Mouse (Mus musculus) urinary bladder, postnatal 10 days (tissue): ENCODE data around the gene Prelid1.
A peak's percentile ranks its signal among the peaks of the same experiment; 100 is the strongest.

ENCODE experiments used
- DNase-seq: peaks from one replicate; pipeline ENCODE4 v3.0.0; 2022; ENCODE audit warnings: low spot score

Prelid1 gene

DNA sequence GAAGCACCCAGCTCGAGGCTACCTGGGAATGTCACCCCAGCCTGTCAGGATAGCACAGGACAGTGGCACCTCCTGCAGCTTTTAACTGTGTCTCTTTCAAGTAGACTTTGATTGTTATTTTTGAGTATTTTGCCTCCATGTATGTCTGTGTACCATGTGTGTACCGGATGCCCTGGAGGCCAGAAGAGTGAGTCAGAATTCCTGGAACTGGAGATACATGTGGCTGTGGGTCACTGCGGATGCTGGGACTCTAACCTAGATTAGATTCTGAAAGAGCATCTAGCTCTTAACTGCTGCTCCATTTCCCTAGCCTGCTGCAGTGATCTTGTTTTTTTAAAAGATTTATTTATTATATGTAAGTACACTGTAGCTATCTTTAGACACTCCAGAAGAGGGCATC, 12.0 kb downstream of the Prelid1 start:
- DNase-seq, result no peak

DNA sequence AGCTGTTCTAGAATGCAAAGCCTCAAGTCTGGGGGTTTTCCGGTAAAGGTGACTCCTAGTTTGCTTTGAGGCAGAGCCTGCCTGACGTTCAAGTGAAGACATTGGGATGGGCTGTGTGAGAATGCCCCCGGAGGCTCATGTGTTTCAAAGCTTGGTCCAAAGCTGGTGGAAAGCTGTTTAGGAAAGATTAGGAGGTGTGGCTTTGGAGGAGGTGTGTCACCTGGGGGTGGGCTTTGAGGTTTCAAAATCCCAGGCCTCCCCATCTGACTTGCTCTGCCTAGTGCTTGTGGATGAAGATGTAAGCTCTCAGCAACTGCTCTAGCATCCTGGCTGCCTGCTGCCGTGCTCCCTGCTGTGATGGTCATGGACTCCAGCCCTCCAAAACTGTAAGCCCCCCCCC, 15.4 kb downstream of the Prelid1 start:
- no peak for DNase-seq

DNA sequence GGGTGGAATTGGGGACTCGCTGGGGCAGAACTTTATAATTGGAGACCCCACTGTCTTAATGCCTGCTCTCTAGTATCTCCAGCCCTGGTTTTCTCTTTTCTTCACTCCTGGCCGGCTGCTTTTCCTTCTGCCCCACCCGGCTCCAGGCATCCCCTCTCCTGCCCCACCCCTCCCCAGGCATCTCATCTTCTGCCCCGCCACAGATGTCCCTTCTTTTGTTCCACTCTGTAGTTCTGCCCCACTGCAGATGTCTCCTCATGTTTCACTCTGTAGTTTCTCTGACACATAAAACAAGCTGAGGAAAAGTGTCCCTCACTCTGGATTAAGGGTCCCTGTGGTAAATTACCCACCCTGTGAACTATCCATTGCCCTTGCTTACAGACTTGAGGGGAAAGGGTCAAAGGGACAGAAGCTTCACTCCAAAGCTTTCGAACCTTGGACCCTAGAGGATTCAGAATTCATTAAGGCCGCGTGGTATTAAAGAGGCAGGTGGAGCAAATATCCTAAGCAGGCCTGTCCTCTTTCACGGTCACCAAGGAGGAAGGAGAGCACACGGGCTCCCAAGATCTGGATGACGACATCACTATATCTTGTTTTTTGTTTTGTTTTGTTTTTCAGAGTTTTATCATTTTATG, 17.2 kb downstream of the Prelid1 start:
- no peak for DNase-seq

DNA sequence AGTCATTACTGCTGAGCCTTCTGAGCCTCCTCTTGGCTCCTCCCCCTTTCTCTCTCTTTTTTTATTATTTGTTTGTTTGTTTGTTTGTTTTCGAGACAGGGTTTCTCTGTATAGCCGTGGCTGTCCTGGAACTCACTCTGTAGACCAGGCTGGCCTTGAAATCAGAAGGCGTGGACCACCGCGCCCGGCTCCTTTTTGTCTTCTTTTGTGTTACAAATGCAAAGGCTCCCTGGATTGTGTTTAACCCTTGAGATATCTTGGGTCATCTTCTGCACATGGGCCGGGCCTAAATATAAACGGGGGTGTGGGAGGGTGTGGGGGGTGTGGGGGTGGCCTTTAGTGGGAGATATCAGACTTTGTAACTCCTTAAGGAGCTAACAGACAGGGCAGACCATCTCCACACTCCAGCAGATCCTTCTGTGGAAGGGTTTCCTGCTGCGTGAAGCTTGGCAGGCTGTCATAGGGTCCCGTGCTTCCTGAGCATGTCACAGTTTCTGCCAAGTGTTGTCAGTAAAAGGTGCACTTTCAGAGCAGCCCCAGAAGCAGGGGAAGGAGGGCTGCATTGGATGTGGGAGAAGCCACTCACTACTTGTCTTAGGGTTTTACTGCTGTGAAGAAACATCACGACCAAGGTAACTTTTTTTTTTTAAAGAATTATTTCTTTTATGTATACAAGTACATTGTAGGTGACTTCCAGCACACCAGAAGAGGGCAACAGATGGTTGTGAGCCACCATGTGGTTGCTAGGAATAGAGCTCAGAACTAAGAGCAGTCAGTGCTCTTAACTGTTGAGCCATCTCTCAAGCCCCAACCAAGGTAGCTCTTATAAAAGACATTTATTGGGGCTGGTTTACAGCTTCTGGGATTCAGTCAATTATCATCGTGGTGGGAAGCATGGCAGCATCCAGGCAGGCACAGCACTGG, 18.1 kb downstream of the Prelid1 start:
- DNase-seq, result no peak

DNA sequence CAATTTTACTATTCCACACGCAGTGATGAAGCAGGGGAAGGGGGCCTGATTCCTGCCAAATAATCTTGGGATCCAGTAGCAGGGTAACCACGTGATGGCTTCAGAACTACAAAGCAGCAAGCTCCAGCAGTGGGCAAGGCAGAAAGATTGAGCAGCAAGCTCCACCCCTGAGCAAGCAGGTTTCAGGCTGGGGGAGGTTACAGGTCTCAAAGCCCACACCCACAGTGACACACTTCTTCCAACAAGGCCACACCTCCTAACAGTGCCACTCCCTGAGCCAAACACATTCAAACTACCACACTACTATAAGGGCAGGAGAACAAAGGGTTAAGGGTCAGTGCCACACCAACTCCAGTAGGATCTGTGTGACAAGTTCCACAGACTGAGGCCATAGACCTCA, 19.0 kb downstream of the Prelid1 start:
- DNase-seq, result no peak

DNA sequence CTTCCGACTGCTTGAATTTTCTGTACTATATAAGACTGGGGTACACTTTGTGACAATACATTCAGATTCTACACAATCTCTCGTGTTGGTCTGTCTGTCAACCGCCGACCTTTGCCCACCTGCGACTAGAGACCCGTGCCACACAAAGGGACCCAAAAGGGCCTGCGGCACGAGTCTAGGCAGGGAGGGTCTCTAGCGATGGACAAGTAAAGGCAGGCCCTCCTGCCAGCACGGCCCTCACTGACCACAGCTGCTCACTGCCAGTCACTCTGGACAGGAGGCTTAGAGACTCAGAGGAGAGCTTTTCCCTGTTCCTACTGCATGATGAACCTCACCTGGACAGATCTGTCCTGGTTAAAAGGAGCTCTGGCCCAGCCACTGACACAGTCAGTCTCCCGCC, 22.2 kb downstream of the Prelid1 start:
- DNase-seq, result no peak

DNA sequence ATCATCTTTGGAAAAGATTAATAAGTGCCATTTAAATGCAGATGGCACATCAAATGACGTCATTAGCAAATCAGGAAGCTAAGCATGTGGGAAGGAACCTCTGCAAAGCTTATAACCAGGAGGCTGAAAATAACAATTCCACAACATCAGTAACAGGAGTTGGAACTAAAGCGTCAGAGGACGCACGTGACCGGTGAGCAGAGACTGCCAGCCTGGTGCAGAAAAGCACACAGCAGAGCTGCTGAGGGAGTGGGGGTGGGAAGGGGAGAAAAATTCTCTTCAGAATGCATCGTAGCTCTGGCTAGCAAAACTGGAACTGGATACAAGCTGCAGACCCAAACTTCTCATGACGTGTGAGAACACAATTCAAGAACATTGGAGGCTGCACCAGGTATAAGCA, 24.0 kb downstream of the Prelid1 start:
- DNase-seq, result no peak

DNA sequence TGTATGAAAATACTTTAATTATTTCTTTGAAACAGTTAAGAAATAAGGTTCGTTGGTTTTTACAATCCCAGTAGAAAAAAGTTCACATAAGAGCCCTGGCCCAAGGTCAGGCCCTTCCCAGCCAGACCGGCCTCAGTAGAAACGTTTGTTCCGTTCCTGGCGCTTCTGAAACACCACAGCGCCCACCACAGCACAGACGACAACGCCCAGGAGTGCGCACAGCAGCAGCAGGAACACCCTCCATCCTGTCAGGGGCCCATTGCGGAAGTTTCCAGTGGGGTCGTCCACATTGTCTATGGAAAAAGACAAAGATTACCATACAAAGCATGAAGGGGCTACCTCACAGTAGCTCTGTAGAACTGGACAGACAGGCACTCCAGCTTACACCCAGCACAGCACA, 26.4 kb downstream of the Prelid1 start:
- no peak for DNase-seq

DNA sequence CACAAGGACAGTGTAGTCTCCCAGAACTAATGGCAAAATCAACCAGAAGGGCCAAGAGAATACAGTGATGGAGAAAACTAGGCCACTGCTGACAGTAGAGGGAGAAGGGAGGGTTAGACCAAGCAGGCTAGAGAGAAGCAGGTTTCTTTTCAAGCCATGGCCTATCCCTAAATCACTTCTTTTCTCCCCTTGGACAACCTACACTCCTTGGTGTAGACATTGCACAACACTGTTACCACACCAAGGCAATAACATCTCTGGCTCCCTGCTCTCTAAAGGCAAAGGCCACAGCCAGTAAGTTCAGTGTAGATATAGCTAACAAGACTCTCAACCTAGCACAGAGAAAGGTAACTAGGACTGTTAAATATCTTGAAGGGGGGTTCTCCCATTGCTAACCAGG, 40.8 kb downstream of the Prelid1 start:
- no peak for DNase-seq

DNA sequence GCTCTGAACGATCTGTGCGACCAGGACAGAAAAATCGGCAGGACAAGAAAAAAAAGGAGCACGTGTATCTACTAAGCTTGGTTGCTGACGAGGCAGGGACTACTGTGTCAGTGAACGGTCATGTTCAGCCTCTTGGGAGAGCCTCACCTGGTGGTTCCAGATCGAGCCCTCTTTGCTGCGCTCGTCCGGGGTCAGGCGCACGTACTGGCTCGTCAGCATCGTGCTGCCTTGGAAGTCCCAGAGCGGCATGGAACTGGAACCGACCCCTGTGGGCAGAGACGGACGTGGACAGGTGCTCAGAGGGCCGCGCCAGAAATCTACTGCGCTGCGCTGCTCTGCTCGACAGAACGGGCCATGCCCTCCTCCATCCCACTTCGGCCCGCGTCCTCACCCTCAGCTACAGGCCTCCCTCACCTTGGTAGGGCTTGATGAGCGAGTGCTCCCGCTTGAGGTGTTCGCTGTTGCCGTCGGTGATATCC, 41.7 kb downstream of the Prelid1 start:
- no peak for DNase-seq

DNA sequence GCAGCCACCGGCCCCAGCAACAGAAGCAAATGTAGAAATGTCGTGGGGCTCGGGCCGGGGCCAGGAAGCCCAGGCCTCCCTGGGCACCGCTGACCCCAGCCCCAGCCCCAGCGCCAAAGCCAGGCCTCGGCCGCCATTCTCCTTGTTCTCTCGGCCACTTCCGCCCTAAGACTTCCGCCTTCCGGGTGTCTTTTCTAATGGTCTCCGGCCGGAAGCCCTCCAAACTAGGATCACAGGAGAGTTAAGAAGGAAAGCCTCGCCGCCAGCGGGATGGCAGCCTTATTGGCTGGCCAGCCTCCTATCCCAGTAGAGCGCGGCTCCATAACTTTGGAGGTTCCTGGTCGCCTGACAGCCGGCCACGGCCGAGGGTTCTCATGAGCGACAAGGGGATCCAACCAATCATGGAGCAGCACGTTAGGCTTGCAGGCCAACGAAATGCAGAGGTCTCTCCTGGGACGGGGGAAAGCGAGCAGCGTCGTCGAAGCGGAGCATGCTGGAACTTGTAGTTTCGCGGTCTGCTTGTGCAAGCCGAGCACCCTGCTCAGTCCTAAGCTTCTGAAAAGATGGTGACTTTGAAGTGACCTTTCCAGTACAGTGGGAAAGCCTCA, 42.3 kb downstream of the Prelid1 start, which contains the start of gene Lman2:
Gene Lman2 (minus strand): TSS at position 331 of the 608 bp plus-strand sequence.
- peak; percentile 78 for DNase-seq

DNA sequence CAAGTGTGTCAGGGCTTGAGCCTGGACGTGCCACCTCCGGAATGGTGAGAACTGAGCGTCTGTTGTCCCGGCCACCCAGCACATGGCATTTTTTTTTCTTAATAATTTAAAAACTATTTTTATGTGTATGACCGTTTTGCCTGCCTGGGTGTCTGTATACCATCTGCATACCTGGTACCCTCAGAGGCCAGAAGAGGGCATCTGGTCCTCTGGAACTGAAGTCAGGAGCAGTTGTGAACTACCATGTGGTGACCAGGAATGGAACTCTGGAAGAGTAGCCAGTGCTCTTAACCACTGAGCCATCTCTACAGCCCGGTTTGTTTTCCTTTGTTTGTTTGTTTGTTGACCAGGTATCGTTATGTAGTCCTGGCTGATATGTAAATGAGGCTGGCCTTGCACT, 48.1 kb downstream of the Prelid1 start:
- no peak for DNase-seq

DNA sequence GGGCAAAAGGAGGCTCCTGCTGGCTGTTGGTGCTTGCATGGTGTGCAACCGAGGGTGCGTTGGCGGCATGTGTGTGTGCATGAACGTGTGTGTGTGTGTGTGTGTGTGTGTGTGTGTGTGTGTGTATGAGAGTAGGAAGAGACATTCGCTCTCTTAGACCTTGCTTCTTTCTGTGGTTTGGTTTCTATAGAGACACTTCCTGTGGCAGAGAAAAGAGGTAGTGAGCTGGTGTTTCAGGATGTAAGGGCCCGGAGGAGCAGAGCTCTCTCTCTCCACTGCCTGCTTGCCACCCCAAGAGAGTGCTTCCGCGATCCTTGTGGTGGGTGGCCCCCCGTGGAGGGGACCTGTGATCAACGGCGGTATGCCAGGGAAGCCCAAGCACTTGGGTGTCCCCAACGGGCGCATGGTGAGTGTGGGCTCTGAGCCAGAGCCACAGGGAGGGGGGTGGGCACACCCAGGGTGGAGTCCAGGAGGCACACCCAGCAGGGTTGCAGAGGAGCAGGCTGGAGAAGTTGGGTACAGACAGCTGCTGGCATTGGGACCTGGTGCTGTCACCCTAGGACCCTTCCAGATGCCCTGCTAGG, 49.3 kb downstream of the Prelid1 start, which contains the start of gene Rgs14:
Gene Rgs14 (plus strand): TSS at position 202 of the 584 bp plus-strand sequence.
- DNase-seq, result no peak

DNA sequence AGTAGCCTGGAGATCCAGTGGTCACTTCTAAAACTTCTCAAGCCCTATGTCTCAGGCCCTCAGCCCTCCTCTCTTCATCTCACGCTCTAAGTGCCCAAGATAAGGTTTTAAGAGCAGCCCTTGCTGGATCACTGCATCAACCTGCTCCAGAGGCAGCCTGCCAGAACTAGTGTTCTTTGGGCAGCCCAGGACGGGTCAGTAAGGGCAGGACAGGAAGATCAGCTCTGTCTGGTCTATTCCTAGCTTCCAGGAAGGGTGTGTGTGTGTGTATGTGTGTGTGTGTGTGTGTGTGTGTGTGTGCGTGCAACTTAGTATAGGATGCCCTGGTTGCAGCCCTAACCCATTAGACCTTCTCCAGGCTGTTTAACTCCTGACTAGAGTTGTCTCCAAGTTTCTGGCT, 49.9 kb downstream of the Prelid1 start:
- no peak for DNase-seq

DNA sequence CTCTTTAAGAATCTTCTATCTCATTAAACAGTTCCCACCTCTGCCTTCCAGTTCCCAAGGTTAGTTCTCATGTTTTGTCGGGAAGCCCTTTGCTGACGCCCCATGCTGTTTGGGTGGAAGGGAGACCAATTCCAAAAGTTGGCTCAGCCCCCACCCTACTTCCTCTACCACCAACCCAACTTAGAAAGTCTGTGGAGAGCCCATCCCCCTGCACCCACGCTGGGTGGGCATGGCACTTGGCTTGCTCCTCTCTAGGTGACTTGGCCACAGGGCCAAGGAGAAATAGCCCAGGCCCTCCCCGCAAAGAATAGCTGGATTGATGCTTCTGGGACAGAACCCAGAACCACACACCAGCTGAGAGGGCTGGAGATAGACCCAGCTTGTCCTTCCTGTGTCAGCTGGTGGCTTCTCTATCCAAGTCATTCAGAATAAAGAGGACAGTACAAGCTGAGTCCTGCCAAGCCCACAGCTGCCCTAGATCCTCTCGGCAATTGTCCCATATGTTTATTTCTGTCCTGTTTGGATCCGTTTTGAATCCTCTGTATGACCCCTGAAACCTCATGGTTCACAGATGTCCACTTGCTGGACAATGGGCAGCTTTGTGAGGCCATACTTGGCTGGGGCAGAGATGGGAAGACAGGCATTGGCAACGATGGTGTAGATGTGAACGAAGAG, 50.8 kb downstream of the Prelid1 start:
- DNase-seq, result no peak

DNA sequence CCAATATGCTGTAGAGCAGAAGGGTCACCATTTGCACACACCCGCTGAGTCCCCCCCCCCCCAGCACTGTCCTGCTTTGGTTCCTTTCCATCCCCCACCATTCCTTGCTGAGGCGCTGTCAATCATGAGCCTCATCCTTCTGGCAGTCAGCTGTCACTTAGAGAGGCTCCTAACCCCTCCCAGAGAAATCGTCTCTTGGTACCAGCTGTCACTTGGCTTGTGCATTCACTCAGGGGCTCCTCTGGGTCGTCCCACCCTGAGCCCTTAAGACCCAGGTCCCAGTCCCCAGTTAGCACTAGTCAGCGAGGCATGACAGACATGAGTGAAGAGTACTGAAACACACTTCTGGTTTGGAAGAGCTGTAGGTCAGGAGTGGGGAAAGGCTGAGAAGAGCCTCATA, 51.4 kb downstream of the Prelid1 start:
- no peak for DNase-seq

DNA sequence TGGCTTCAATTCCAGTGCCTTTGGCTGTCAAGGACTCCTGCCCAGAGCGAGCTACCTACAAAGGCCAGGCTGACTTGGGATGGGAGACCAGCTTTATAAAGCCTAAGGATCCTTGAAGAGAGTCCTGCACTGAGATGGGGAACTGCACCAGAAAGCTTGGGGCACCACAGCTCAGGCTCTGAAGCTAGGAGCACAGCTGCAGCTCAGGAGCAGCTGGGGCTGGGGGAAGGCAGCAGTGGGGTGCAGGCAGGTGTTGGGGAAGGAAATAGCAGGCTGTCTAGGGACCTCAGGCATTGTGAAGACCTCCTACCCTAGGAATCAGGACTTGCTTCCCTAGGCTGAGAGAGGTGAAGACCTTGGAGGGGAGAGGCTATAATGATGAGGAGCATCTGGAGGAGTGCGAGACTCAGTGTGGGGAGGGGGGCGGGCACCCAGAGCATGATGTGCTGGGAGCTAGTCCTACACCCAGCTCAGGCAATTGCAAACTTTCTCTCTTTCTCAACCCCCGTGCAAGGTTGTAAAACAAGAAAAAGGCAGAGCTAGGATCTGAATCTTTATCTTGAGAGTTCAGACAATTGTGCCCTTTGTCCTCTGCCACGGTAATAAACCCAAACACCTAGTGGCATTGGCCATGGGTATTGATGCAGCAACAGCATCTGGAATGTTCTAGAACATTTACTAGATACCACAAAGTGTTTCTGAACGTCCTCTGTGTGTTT, 54.1 kb downstream of the Prelid1 start:
- no peak for DNase-seq
